Mouse (Mus musculus): ENCODE results near the gene Trak1. TPM values are rescaled to one million over a fixed set of nuclear protein-coding genes. Genes with fewer than 3 reads are reported as not detected.
A peak's percentile ranks its signal among the peaks of the same experiment; 100 is the strongest.

Gene Trak1
- polyA plus RNA-seq, 1 experiment from 2014 or later = 53.6 TPM

DNA sequence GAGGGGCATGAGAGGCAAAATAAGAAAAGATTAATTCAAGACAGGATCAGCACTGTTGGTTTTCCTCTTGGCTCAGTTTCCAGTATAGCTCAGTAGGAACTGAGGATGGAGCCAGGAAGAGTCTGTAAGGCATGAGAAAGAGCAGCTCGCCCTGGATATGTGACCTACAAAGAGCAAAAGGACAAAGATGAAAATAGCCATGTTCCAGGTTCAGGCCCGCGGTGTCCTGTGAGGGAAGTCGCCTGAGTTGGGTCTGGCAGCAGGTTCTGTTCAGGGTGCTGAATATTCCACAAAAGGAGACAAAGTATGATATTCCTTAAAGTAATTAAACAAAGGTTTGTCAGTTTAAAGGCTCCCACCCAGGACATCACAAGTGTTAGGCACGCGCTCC lies 14.5 kb downstream of the Trak1 start:
- ATAC-seq (ENCODE audit: low FRiP score, low TSS enrichment) (no peak), DNase-seq (no peak)
- Histone ChIP-seq H3K9ac (replicated peaks; ENCODE audit: low read length) (no peak overlapping the region), H3K4me2 (ENCODE audit: low read length) (no peak overlapping the region), H3K4me1 (ENCODE audit: control insufficient read depth, insufficient read depth, low read length) (peaks cover 50% of the 10 kb centered on the region), H3K27me3 (ENCODE audit: control insufficient read depth, insufficient read depth, low read length) (no peaks in the 10 kb centered on the region), H3K27ac (replicated peaks; ENCODE audit: low read depth, low read length) (peak overlapping the region; percentile 85), H3K9me3 (ENCODE audit: control insufficient read depth, low read length) (no peaks in the 10 kb centered on the region), H3K4me3 (replicated peaks; ENCODE audit: low read depth, low read length) (no peak overlapping the region), H3K36me3 (ENCODE audit: control insufficient read depth, insufficient read depth, low read length) (no peaks in the 10 kb centered on the region)
- 65% methylated on average over 6 of the region's 6 CpGs for WGBS

DNA sequence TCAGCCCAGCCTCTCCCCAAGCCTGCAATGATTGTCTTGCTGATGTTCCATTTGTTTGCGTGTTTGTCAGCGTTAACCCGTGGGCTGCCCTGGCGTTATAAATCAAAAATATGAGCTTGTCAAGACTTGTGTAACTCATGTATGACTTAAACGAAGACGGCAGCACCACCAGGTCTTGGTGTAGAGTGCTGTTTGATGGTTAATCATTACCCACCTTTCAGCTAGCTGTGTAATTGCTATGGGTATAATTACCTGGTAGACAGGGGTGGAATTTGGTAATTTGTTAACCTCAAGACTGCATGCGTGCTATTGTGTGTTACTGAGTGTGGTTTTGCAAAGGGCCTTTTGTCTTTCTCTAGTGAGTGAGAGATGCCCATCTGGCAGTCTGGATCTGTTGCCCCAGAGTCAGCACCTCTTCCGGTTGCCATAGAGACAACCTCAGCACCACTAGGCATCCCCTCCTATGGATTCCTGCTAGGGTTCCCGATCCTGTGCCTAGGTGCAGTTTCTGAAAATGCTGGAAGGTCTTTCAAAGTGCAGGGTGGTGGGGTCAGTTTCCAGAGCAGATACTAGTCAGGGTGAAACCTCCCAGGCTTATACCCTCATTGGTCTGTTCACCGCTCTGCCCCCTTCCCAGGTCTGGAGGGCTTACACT lies 15.1 kb downstream of the Trak1 start:
- 33% methylated on average over 10 of the region's 10 CpGs for WGBS
- peak; percentile 57 for DNase-seq

DNA sequence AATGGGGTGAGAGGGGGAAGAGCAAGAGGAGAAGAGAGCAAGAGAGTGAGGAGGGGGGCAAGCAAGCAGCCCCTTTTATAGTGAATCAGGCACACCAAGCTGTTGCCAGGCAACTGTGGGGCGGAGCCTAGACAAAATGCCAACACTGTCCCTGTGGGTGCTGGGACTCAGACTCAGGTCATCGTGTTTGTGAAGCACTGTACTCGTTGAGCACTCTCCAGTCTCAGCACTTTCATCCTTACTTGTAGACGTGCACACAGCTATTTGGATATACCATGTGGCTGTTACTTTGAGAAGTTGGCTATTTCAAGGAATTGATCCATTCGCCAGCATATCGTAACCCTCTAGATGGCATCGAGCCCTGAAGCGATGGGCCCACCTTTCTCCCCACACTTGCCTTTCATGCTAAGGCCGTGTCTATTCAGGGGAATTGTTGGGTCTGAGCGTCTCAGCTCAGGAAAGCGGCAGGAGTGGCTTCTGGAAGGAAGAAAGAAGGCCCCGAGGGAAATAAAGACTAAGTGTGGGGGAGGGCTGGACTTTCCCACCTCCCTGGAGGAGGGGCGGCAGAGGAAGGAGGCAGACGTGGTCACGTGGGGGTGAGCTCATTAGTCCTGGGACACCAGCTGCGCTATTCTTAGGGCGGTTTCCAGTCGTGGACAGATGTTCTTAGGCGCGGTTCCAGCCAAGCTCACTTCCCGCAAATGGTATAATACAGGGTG lies 16.5 kb downstream of the Trak1 start:
- Histone ChIP-seq H3K9me3 (ENCODE audit: control insufficient read depth, low read length) (no peaks in the 10 kb centered on the region), H3K9ac (replicated peaks; ENCODE audit: low read length) (peak overlapping the region; percentile 39; the same call in 1 of the 2 replicates), H3K4me1 (ENCODE audit: control insufficient read depth, insufficient read depth, low read length) (peaks cover 54% of the 10 kb centered on the region), H3K4me2 (ENCODE audit: low read length) (peak overlapping the region; percentile 53), H3K4me3 (replicated peaks; ENCODE audit: low read depth, low read length) (peak overlapping the region; percentile 18), H3K36me3 (ENCODE audit: control insufficient read depth, insufficient read depth, low read length) (no peaks in the 10 kb centered on the region), H3K27me3 (ENCODE audit: control insufficient read depth, insufficient read depth, low read length) (no peaks in the 10 kb centered on the region), H3K27ac (replicated peaks; ENCODE audit: low read depth, low read length) (peak overlapping the region; percentile 85)
- ATAC-seq (ENCODE audit: low FRiP score, low TSS enrichment) (peak; percentile 65), DNase-seq (peak; percentile 85)
- WGBS = under 1% methylated on average over 21 of the region's 21 CpGs

More for the DNA sequence above, 15.1 kb downstream of the Trak1 start:
- Histone ChIP-seq H3K4me1 (ENCODE audit: control insufficient read depth, insufficient read depth, low read length) (peaks cover 54% of the 10 kb centered on the region), H3K4me2 (ENCODE audit: low read length) (peak overlapping the region; percentile 16; the same call in 1 of the 2 replicates), H3K36me3 (ENCODE audit: control insufficient read depth, insufficient read depth, low read length) (no peaks in the 10 kb centered on the region), H3K27me3 (ENCODE audit: control insufficient read depth, insufficient read depth, low read length) (no peaks in the 10 kb centered on the region), H3K9me3 (ENCODE audit: control insufficient read depth, low read length) (no peaks in the 10 kb centered on the region), H3K27ac (replicated peaks; ENCODE audit: low read depth, low read length) (peak overlapping the region; percentile 85), H3K9ac (replicated peaks; ENCODE audit: low read length) (peak overlapping the region; percentile 12; the same call in 1 of the 2 replicates), H3K4me3 (replicated peaks; ENCODE audit: low read depth, low read length) (no peak overlapping the region)
- ATAC-seq (ENCODE audit: low FRiP score, low TSS enrichment) = no peak

DNA sequence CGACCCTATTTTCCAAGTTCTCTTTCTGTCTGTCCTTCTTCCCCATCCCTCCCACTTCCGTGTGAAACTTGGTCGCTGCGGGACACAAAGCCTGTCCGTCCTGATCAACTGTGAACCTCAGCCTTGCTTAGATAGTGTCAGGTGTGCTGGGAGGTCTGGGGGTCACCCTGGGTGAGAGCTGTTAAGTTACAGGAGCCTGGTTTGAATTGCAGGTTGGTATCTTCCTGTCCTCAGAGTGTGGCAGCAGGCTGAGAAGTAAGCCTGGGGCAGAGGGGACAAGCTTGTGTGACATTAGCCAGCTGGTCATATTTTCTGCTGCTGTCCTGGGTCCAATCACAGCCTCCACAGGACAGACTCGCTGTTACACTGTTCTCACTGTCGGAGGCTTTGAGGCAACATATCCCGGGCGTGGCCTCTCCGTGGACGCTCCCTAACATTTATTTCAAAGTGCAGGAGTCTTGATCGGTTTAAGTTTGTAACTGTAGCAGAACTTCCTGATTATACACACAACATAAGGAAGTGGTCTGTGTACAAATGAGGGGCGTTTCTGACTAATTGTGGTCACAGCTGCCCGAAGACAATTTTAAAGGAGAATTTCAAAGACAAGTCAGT lies 17.3 kb downstream of the Trak1 start:
- 15% methylated on average over 14 of the region's 14 CpGs for WGBS
- ATAC-seq (ENCODE audit: low FRiP score, low TSS enrichment) = no peak
- Histone ChIP-seq H3K4me2 (ENCODE audit: low read length) (peak overlapping the region; percentile 53), H3K27ac (replicated peaks; ENCODE audit: low read depth, low read length) (peak overlapping the region; percentile 85), H3K9ac (replicated peaks; ENCODE audit: low read length) (peak overlapping the region; percentile 39; the same call in 1 of the 2 replicates), H3K4me1 (ENCODE audit: control insufficient read depth, insufficient read depth, low read length) (peaks cover 50% of the 10 kb centered on the region), H3K9me3 (ENCODE audit: control insufficient read depth, low read length) (no peaks in the 10 kb centered on the region), H3K27me3 (ENCODE audit: control insufficient read depth, insufficient read depth, low read length) (no peaks in the 10 kb centered on the region), H3K36me3 (ENCODE audit: control insufficient read depth, insufficient read depth, low read length) (no peaks in the 10 kb centered on the region), H3K4me3 (replicated peaks; ENCODE audit: low read depth, low read length) (peak overlapping the region; percentile 18)
- DNase-seq = no peak

DNA sequence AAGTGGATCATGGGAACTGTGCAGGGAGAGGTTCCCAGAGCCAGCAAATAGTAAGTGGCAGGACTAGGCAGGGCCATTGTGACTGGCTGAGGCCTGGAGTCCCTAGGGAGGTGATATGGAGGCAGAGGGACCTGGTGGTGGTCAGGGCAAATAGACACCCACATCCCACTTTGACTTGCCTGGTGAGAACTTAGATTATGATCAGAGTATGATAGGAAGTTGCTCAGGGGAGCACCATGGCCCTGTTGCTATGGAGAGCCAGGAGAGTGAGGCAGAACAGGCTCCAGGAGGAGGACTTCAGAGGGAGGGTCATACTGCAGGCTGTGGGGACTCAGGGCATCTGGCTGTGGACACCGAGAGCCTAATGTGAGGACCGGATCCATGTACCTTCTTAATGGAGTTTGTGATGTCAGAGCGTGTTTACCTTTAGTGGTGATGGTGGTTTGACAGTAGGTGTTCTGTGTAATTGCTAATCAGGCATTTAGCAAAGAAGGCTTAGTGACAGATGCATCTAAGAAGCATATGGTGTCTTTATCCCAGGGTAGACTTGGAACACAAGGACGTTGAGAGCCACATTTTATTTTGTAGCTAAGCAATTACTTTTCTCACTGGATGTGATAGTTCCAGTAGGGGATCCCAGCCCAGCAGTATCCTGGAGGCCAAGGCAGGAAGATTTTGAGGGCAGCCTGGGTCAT lies 18.7 kb downstream of the Trak1 start:
- H3K27ac ChIP-seq (replicated peaks; ENCODE audit: low read depth, low read length) = peak overlapping the region; percentile 27; the same call in 1 of the 2 replicates
- WGBS = 74% methylated on average over 4 of the region's 4 CpGs
- no peaks in the 10 kb centered on the region for H3K36me3 ChIP-seq (ENCODE audit: control insufficient read depth, insufficient read depth, low read length)
- H3K4me3 ChIP-seq (replicated peaks; ENCODE audit: low read depth, low read length) = no peak overlapping the region
- H3K4me1 ChIP-seq (ENCODE audit: control insufficient read depth, insufficient read depth, low read length) = peaks cover 50% of the 10 kb centered on the region
- H3K9me3 ChIP-seq (ENCODE audit: control insufficient read depth, low read length) = no peaks in the 10 kb centered on the region
- no peak overlapping the region for H3K9ac ChIP-seq (replicated peaks; ENCODE audit: low read length)
- no peak overlapping the region for H3K4me2 ChIP-seq (ENCODE audit: low read length)
- DNase-seq (no peak), ATAC-seq (ENCODE audit: low FRiP score, low TSS enrichment) (no peak)
- H3K27me3 ChIP-seq (ENCODE audit: control insufficient read depth, insufficient read depth, low read length) = no peaks in the 10 kb centered on the region

DNA sequence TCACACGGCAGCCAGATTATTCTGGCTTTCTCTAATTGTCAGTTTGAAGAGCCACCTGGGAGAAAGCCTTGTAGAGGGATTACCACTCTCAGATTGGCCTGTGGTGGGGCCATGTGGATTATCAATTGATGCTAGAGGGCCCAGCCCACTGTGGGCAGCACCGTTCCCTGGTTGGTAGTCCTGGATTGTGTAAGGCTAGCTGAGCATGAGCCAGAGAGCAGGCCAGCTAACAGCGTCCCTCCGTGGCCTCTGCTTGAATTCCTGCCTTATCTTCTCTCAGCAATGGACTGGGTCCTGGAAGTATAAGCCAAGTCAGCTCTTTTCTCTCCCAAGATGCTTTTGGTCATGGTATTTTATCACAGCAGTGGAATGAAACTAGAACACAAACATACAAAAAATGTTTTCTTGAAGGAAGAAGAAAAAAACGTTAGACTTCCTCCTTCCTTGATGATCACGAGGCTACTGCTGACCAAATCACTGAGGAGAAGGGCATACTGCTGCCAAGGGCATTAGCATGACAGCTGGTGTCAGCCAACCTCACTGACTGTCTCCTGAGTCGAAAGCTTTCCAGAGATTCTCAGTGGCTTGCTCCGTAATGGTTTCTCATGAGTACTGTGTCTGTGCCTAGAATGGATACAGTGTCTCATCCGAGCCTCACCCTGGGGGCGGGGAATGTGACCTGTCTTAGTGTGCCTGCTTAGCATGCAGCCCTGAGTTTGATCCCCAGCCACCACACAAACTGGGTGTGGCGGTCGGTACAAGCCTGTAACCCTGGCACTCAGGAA lies 19.5 kb downstream of the Trak1 start:
- H3K27ac ChIP-seq (replicated peaks; ENCODE audit: low read depth, low read length) = peak overlapping the region; percentile 27
- H3K4me2 ChIP-seq (ENCODE audit: low read length) = no peak overlapping the region
- H3K9ac ChIP-seq (replicated peaks; ENCODE audit: low read length) = no peak overlapping the region
- no peak overlapping the region for H3K4me3 ChIP-seq (replicated peaks; ENCODE audit: low read depth, low read length)
- H3K4me1 ChIP-seq (ENCODE audit: control insufficient read depth, insufficient read depth, low read length) = peaks cover 48% of the 10 kb centered on the region
- H3K36me3 ChIP-seq (ENCODE audit: control insufficient read depth, insufficient read depth, low read length) = no peaks in the 10 kb centered on the region
- ATAC-seq (ENCODE audit: low FRiP score, low TSS enrichment) = no peak
- WGBS = 46% methylated on average over 12 of the region's 12 CpGs
- no peak for DNase-seq
- no peaks in the 10 kb centered on the region for H3K9me3 ChIP-seq (ENCODE audit: control insufficient read depth, low read length)
- H3K27me3 ChIP-seq (ENCODE audit: control insufficient read depth, insufficient read depth, low read length) = no peaks in the 10 kb centered on the region

DNA sequence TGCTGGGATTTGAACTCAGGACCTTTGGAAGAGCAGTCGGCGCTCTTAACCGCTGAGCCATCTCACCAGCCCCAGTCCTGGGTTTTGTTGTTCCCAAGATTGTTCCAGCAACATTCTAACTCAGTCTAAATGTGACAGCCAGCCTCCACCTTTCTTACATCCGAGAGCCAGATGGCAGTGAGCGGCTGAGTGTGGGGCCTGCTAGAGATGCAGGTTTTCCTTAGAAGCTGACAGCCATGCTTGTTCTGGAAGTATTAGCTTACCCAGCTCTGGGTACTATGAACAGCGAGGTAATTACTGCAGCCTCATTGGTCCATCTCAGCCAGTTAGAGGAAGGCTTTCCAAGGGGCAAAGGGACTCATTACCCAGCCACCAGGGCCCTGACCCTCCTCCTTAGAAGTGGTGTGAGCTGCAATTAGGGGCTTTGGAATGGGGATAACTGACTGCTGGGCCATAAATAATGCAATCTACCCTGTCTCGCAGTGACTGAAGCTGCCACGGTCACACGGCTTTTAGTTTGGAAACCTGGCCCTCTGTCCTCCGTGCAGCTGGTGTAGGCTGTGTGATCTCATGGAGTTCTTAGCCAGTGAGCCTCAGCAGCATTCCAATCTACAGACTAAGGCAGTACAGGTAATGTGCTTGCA lies 22.1 kb downstream of the Trak1 start:
- 60% methylated on average over 10 of the region's 10 CpGs for whole genome bisulfite sequencing
- Histone ChIP-seq H3K4me2 (ENCODE audit: low read length) (no peak overlapping the region), H3K4me1 (ENCODE audit: control insufficient read depth, insufficient read depth, low read length) (peaks cover 22% of the 10 kb centered on the region), H3K36me3 (ENCODE audit: control insufficient read depth, insufficient read depth, low read length) (0 out of 2 replicates have a peak, but pooled peaks cover 3% of the 10 kb centered on the region), H3K9ac (replicated peaks; ENCODE audit: low read length) (no peak overlapping the region), H3K27ac (replicated peaks; ENCODE audit: low read depth, low read length) (peak overlapping the region; percentile 15; the same call in 1 of the 2 replicates), H3K9me3 (ENCODE audit: control insufficient read depth, low read length) (no peaks in the 10 kb centered on the region), H3K27me3 (ENCODE audit: control insufficient read depth, insufficient read depth, low read length) (no peaks in the 10 kb centered on the region), H3K4me3 (replicated peaks; ENCODE audit: low read depth, low read length) (no peak overlapping the region)
- peak; percentile 70; the same call in 1 of the 2 replicates for ATAC-seq (ENCODE audit: low FRiP score, low TSS enrichment)
- peak; percentile 55 for DNase-seq
